In the genomic region with DNA sequence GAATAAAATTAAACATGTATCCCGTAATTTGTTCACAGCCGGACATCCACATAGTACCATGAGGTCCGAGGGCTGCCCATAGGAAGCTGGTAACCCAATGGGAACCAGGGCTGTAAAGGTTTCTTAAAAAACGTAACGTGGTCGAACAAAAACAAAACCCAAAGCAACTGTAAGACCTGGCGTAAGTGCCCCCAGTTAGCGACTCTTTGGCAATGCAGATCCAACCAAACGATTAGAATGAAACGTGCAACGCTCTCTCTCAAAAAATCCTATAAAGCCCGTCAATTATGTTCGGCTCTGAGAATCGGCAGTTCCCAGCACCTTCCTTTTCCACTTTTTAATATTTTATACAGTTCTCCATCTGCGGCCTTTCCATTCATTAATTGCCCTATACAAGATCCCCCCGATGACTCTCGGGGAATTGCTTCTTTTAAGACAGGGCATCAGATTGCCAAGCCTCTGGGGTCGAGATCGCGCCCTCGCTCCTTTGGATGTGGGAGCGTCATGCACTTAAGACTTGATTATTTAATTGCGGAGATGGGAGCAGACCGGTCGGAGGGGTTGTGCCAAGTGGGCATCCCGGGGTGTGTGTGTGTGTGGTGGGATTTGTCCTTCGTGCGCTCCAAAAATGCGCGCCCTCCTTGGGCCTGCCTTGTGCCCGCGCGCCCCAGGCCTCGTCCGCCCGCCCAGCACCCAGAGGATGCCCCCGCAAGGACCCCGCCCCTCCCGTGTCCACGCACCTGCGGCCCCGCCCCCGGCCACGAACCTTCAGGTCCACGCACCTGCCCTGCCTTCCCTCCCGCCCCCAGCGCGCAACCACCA, we compare ENCODE assay signal across 7 mouse cellular contexts. TPM values are rescaled to one million over a fixed set of nuclear protein-coding genes. Genes with fewer than 3 reads are reported as not detected.
A peak's percentile ranks its signal among the peaks of the same experiment; 100 is the strongest.
DNase-seq lines count a peak whose midpoint lies in the region; ATAC-seq lines count a peak whose summit lies in the region.

No protein-coding gene starts in this region.

- ATAC-seq in lung, embryonic 16.5 days (ENCODE audit: low read depth): peak; percentile 18
- peak; percentile 13 for ATAC-seq in embryonic facial prominence, embryonic 12.5 days (ENCODE audit: insufficient number of reproducible peaks, insufficient read depth, low FRiP score, low TSS enrichment)
- ATAC-seq in intestine, embryonic 14.5 days (replicated peaks; ENCODE audit: low FRiP score, low TSS enrichment, low read depth): peak; percentile 40
- ATAC-seq in neural tube, embryonic 14.5 days (ENCODE audit: low read depth): peak; percentile 39

- no peaks in the 10 kb centered on the region for H3K27me3 ChIP-seq in lung, embryonic 16.5 days (ENCODE audit: control insufficient read depth, insufficient read depth, low read depth, low read length)
- no peaks in the 10 kb centered on the region for H3K27me3 ChIP-seq in embryonic facial prominence, embryonic 12.5 days
- no peaks in the 10 kb centered on the region for H3K27me3 ChIP-seq in intestine, embryonic 14.5 days (replicated peaks; ENCODE audit: control insufficient read depth, insufficient read depth, low read length)
- no peaks in the 10 kb centered on the region for H3K27me3 ChIP-seq in neural tube, embryonic 14.5 days (ENCODE audit: control insufficient read depth, insufficient read depth, low read length)

- 1% methylated on average over 35 of the region's 48 CpGs for WGBS in lung, embryonic 16.5 days
- under 1% methylated on average over 48 of the region's 48 CpGs for whole genome bisulfite sequencing in embryonic facial prominence, embryonic 12.5 days
- 2% methylated on average over 44 of the region's 48 CpGs for WGBS in intestine, embryonic 14.5 days
- WGBS in neural tube, embryonic 14.5 days: under 1% methylated on average over 38 of the region's 48 CpGs

- no peaks in the 10 kb centered on the region for H3K36me3 ChIP-seq in lung, embryonic 16.5 days (ENCODE audit: control insufficient read depth, insufficient read depth, low read length)
- no peaks in the 10 kb centered on the region for H3K36me3 ChIP-seq in embryonic facial prominence, embryonic 12.5 days
- H3K36me3 ChIP-seq in intestine, embryonic 14.5 days (ENCODE audit: control insufficient read depth, insufficient read depth, low read length): no peaks in the 10 kb centered on the region
- no peaks in the 10 kb centered on the region for H3K36me3 ChIP-seq in neural tube, embryonic 14.5 days (ENCODE audit: control insufficient read depth, insufficient read depth, low read length)

- H3K4me1 ChIP-seq in lung, embryonic 16.5 days (replicated peaks; ENCODE audit: control insufficient read depth, insufficient read depth, low read length): peaks cover 13% of the 10 kb centered on the region
- peaks cover 8% of the 10 kb centered on the region for H3K4me1 ChIP-seq in embryonic facial prominence, embryonic 12.5 days
- peaks cover 7% of the 10 kb centered on the region; the same call in 1 of the 2 replicates for H3K4me1 ChIP-seq in intestine, embryonic 14.5 days (replicated peaks; ENCODE audit: control insufficient read depth, insufficient read depth, low read length)
- peaks cover 13% of the 10 kb centered on the region for H3K4me1 ChIP-seq in neural tube, embryonic 14.5 days (ENCODE audit: control insufficient read depth, insufficient read depth, low read length)

- peak overlapping the region; percentile 78 for H3K9ac ChIP-seq in lung, embryonic 16.5 days (ENCODE audit: low read length)
- H3K9ac ChIP-seq in embryonic facial prominence, embryonic 12.5 days: peak overlapping the region; percentile 76
- peak overlapping the region; percentile 99 for H3K9ac ChIP-seq in intestine, embryonic 14.5 days (ENCODE audit: low read length)
- peak overlapping the region; percentile 99 for H3K9ac ChIP-seq in neural tube, embryonic 14.5 days (replicated peaks; ENCODE audit: low read depth, low read length)

- no peak for DNase-seq in lung, postnatal 4 days
- no peak for DNase-seq in intestine, embryonic 14.5 days (ENCODE audit: low spot score)
- no peak for DNase-seq in yolk sac, embryonic 10.5 days (ENCODE audit: low spot score)
- no peak for DNase-seq in frontal cortex, postnatal 14 days (ENCODE audit: low spot score in 2 of 2)

- H3K27ac ChIP-seq in lung, embryonic 16.5 days (ENCODE audit: low read length): peak overlapping the region; percentile 29; the same call in 1 of the 2 replicates
- 0 out of 2 replicates have a peak overlapping the region, but pooled peaks have one; percentile 100 for H3K27ac ChIP-seq in embryonic facial prominence, embryonic 12.5 days
- no peak overlapping the region for H3K27ac ChIP-seq in intestine, embryonic 14.5 days (ENCODE audit: low read depth)
- peak overlapping the region; percentile 99 for H3K27ac ChIP-seq in neural tube, embryonic 14.5 days (ENCODE audit: low read depth, low read length)

- H3K4me2 ChIP-seq in lung, embryonic 16.5 days (ENCODE audit: low read depth, low read length): peak overlapping the region; percentile 74
- H3K4me2 ChIP-seq in embryonic facial prominence, embryonic 12.5 days (replicated peaks): peak overlapping the region; percentile 68
- H3K4me2 ChIP-seq in intestine, embryonic 14.5 days (ENCODE audit: low read length): peak overlapping the region; percentile 93
- H3K4me2 ChIP-seq in neural tube, embryonic 14.5 days (ENCODE audit: low read depth, low read length): peak overlapping the region; percentile 49

- H3K9me3 ChIP-seq in lung, embryonic 16.5 days (ENCODE audit: control insufficient read depth, low read length): no peaks in the 10 kb centered on the region
- H3K9me3 ChIP-seq in embryonic facial prominence, embryonic 12.5 days: no peaks in the 10 kb centered on the region
- H3K9me3 ChIP-seq in intestine, embryonic 14.5 days (ENCODE audit: control insufficient read depth, low read length): no peaks in the 10 kb centered on the region
- no peaks in the 10 kb centered on the region for H3K9me3 ChIP-seq in neural tube, embryonic 14.5 days (ENCODE audit: control insufficient read depth, low read length)

- H3K4me3 ChIP-seq in lung, embryonic 16.5 days (ENCODE audit: low read length): peak overlapping the region; percentile 79
- peak overlapping the region; percentile 91 for H3K4me3 ChIP-seq in embryonic facial prominence, embryonic 12.5 days
- H3K4me3 ChIP-seq in intestine, embryonic 14.5 days (ENCODE audit: low read depth, low read length): peak overlapping the region; percentile 98
- H3K4me3 ChIP-seq in neural tube, embryonic 14.5 days (ENCODE audit: low read depth, low read length): peak overlapping the region; percentile 87

RNA-seq across cellular contexts. Expression of a gene that starts 0.6 kb away (rescaled TPM):
- 195 and 205 TPM in 2 replicates for polyA plus RNA-seq in lung, embryonic 16.5 days (2015; fragmentation: Nextera tagmentation; extraction: Ambion mirVana)
- 208 and 235 TPM in 2 replicates for polyA plus RNA-seq in embryonic facial prominence, embryonic 12.5 days (2016; fragmentation: Nextera tagmentation; extraction: Ambion mirVana)
- 99.8 and 103 TPM in 2 replicates for polyA plus RNA-seq in intestine, embryonic 14.5 days (2014; fragmentation: Nextera tagmentation; extraction: Ambion mirVana)
- 69.7 and 77.4 TPM in 2 replicates for polyA plus RNA-seq in neural tube, embryonic 14.5 days (2014; fragmentation: Nextera tagmentation; extraction: Ambion mirVana)

RNA-seq across cellular contexts. Expression of a gene that starts 58.5 kb away (rescaled TPM):
- polyA plus RNA-seq in lung, embryonic 16.5 days (2015; fragmentation: Nextera tagmentation; extraction: Ambion mirVana): not detected in 2 replicates
- polyA plus RNA-seq in embryonic facial prominence, embryonic 12.5 days (2016; fragmentation: Nextera tagmentation; extraction: Ambion mirVana): not detected in 2 replicates
- not detected in 2 replicates for polyA plus RNA-seq in intestine, embryonic 14.5 days (2014; fragmentation: Nextera tagmentation; extraction: Ambion mirVana)
- polyA plus RNA-seq in neural tube, embryonic 14.5 days (2014; fragmentation: Nextera tagmentation; extraction: Ambion mirVana): not detected in 2 replicates
